Mouse (Mus musculus) lung, adult 2 months (tissue): ENCODE measurements around the gene Glis2.

Source experiments
- CTCF ChIP-seq: fragments of 200-500 bp; IDR thresholded peaks from 2 replicates; pipeline ENCODE4 v1.5.1; 2011; ENCODE audit warnings: mild to moderate bottlenecking, low read length, control low read depth; ENCODE audit not compliant: insufficient read depth
- POLR2A ChIP-seq: fragments of 200-500 bp; IDR thresholded peaks from 2 replicates; pipeline ENCODE4 v1.6.1; 2011; ENCODE audit warnings: low read depth, mild to moderate bottlenecking, control low read depth, low read length, borderline replicate concordance; ENCODE audit errors: extremely low read depth

- no peak for TF ChIP-seq CTCF
- TF ChIP-seq POLR2A, result no peak
Observed at GRCm38 (mm10) chr16:4555555-4555954, 39.0 kb upstream of the Glis2 start.
